Mouse (Mus musculus) heart, embryonic 16.5 days (tissue): ENCODE data around the gene Mybl2. TPM values are rescaled to one million over a fixed set of nuclear protein-coding genes. Genes with fewer than 3 reads are reported as not detected.
A peak's percentile ranks its signal among the peaks of the same experiment; 100 is the strongest.

Source experiments
- ATAC-seq: fragments of 200-750 bp; cut with Nextera tagmentation; replicated peaks from 2 replicates; pipeline ENCODE4 v1.8.0; 2017; ENCODE audit warnings: moderate number of reproducible peaks; ENCODE audit not compliant: insufficient read depth, low FRiP score; ENCODE audit errors: extremely low read depth
- H3K27ac ChIP-seq: fragments of 300-500 bp; sonication (generic); 2 replicates; pipeline ENCODE4 v1.5.1; 2014; ENCODE audit warnings: mild to moderate bottlenecking, low read length, control low read depth, moderate library complexity
- H3K27me3 ChIP-seq: fragments of 300-500 bp; sonication (generic); 2 replicates; pipeline ENCODE4 v1.6.1; 2014; ENCODE audit warnings: low read length, mixed read lengths; ENCODE audit not compliant: control insufficient read depth, insufficient read depth
- H3K36me3 ChIP-seq: fragments of 300-500 bp; sonication (generic); 2 replicates; pipeline ENCODE4 v1.6.1; 2014; ENCODE audit not compliant: control insufficient read depth, insufficient read depth
- H3K4me1 ChIP-seq: fragments of 300-500 bp; sonication (generic); 2 replicates; pipeline ENCODE4 v1.6.1; 2014; ENCODE audit warnings: low read length, mixed read lengths; ENCODE audit not compliant: control insufficient read depth, insufficient read depth
- H3K4me2 ChIP-seq: fragments of 300-500 bp; sonication (generic); 2 replicates; pipeline ENCODE4 v1.6.1; 2014; ENCODE audit warnings: low read depth, mild to moderate bottlenecking, control low read depth, low read length
- H3K4me3 ChIP-seq: fragments of 300-500 bp; sonication (generic); 2 replicates; pipeline ENCODE4 v1.5.1; 2014; ENCODE audit warnings: mild to moderate bottlenecking, control low read depth, low read length
- H3K9ac ChIP-seq: fragments of 300-500 bp; sonication (generic); 2 replicates; pipeline ENCODE4 v1.6.1; 2014; ENCODE audit warnings: low read length, control low read depth
- H3K9me3 ChIP-seq: fragments of 300-500 bp; sonication (generic); replicated peaks from 2 replicates; pipeline ENCODE4 v1.6.1; 2016; ENCODE audit warnings: low read length; ENCODE audit not compliant: control insufficient read depth
- WGBS: fragments of 180-500 bp; shearing (Covaris S2); extraction: QIAGEN DNeasy Blood & Tissue Kit; methylation state at CpG from one replicate; pipeline ENCODE4 v1.1.7; 2014; 5-methylcytosine and 5-hydroxymethylcytosine counted together
- polyA plus RNA-seq: library from polyadenylated mRNA; unstranded; fragments of >200 nt; fragmentation: Nextera tagmentation; extraction: Ambion mirVana; gene quantifications from 2 replicates; pipeline ENCODE4 v1.2.1, GENCODE M21; 2015

Mybl2 gene
- 16.0 and 16.3 TPM in 2 replicates for polyA plus RNA-seq

DNA sequence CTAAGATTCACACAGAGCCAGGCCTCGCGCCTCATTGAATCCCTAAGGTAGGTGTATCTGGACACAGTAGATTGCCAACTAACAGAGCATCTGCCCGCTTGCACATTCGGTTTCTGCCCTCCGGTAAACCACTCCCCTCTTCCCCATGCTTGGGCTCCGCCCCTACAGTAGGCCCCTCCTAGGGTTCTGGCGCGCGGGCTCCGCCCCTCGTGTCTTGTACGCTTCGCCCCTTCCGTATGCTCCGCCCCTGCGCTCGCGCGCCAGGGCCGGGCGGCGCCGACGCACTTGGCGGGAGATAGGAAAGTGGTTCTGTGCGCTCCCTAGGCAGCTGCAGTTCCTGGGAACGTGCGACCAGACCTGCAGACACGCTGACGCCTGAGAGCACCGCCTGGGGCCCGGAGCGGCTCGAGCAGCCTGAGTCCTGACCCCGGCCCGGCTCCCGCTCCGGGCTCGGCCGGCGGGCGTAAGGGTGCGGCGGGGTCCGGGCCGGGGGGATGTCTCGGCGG lies at the start of gene Mybl2:
Gene Mybl2, plus strand, starts transcription at position 353 of the 506 bp plus-strand sequence.
- Histone ChIP-seq H3K4me2 (peak within 1 kb of the TSS; percentile 100), H3K4me3 (peak within 1 kb of the TSS; percentile 80), H3K27ac (peak within 1 kb of the TSS; percentile 37; the same call in 1 of the 2 replicates), H3K36me3 (no peaks in the 10 kb centered on the region), H3K4me1 (peaks cover 21% of the 10 kb centered on the region), H3K9me3 (no peaks in the 10 kb centered on the region), H3K27me3 (no peaks in the 10 kb centered on the region), H3K9ac (peak within 1 kb of the TSS; percentile 79)
- ATAC-seq: peak; percentile 100
- under 1% methylated on average over 48 of the region's 48 CpGs for WGBS

DNA sequence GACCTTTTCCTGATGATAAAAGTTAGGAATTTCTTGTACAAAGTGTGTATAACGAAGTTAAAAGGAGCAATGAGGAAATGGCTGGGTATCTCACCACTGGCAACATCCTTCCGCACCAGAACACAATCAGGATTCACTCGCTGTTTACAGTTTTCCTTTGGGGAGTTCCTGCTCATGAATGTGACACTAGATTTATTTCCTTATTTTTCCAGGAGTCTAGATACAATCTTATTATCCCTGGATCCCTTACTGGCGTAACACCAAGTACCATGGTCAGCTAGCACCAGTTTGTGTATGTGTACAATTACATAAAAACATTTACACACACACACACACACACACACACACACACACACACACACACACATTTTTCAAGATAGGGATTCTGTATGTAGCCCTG lies 47.2 kb upstream of the Mybl2 start:
- WGBS: 66% methylated on average over 4 of the region's 4 CpGs

DNA sequence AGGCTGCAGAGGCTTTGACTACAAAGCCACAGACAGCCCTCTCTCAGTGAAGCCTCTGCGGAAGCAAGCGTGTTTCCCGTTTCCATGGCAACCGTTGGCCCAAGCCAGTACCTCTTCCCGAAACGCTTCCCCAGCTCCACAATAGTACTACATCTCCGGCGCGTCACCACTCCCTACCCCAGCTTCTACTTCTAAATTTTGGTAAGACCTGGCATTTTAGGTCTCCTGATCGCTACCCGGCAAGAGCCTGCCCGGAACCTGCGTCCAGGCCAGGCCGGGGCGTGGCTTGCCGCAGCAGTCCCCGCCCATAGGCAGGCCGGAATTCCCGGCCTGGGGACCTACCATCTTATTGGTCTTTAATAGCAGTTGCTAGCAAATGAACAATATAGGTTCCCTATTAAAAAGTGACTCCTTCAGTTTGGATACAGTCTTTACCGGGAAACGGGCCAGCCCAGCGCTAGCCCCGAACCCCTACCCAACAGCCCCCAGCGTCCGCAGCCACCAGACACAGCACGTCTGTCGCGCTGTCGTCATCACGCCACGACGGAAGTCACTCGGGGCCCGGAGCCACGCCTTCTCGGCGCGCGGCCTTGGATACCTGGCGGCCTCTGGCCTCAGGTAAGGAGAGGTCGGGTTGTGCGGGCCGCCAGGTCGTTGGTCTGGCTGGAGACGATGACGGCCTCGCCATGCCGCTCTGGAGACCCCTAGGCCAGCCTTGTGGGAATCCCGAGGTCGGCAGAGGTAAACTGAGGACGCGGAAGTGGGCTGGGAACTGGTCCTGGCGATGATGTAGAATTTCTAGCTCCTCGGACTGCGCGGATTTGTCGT lies 37.4 kb upstream of the Mybl2 start, which contains the start of gene Ift52:
Gene Ift52, plus strand, starts transcription at position 439 of the 828 bp plus-strand sequence.
- H3K4me2 ChIP-seq: peak within 1 kb of the TSS; percentile 83
- no peaks in the 10 kb centered on the region for H3K9me3 ChIP-seq
- no peaks in the 10 kb centered on the region for H3K27me3 ChIP-seq
- under 1% methylated on average over 57 of the region's 57 CpGs for WGBS
- peak within 1 kb of the TSS; percentile 96 for H3K4me3 ChIP-seq
- peak within 1 kb of the TSS; percentile 93 for H3K9ac ChIP-seq
- H3K36me3 ChIP-seq: no peaks in the 10 kb centered on the region
- peaks cover 8% of the 10 kb centered on the region for H3K4me1 ChIP-seq
- ATAC-seq: peak; percentile 95
- peak within 1 kb of the TSS; percentile 40 for H3K27ac ChIP-seq

More for the DNA sequence above, 47.2 kb upstream of the Mybl2 start:
- Histone ChIP-seq H3K27me3 (no peaks in the 10 kb centered on the region), H3K27ac (no peak overlapping the region), H3K36me3 (no peaks in the 10 kb centered on the region), H3K9ac (no peak overlapping the region), H3K4me3 (no peak overlapping the region), H3K9me3 (no peaks in the 10 kb centered on the region), H3K4me2 (no peak overlapping the region), H3K4me1 (no peaks in the 10 kb centered on the region)
- no peak for ATAC-seq

DNA sequence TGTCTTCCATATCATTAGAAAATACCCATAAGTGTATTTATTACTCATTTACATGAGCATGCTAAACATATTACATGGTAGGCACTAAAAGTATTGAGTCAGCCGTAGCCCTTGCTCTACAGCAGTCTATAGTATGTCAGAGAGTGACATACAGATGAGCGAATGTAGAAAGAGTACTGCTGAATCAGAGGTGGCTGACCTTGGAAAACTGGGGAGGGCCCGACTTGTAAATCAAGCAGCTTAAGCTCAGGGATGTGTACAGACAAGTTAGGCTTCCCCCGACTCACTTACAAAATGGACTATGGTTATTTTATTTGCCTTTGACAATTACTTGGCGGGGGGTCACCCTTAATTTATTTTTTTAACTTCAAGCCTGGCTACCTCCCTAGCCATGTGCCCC lies 23.2 kb upstream of the Mybl2 start:
- no peak for ATAC-seq

DNA sequence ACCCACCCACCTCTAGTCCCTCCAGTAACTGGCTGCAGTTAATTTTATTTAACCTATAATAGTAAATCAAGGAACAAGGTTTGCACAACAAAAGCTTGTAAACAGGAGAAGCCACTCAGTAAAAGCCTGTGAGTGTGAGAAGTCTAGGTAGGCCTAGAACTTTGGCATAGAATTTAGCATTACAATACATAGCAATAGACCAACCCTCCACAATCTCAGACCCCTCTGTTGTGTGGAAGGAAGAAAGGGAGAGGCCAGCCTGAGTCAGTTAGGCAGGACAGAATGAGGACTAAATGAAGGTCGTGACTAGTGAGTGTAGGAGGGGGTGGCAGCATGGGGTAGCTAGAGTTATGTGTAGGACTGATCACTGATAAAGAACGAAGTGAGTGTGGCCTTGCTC lies 22.7 kb upstream of the Mybl2 start:
- Histone ChIP-seq H3K27ac (no peak overlapping the region), H3K4me2 (no peak overlapping the region), H3K9ac (no peak overlapping the region), H3K9me3 (no peaks in the 10 kb centered on the region), H3K27me3 (no peaks in the 10 kb centered on the region), H3K4me3 (no peak overlapping the region), H3K36me3 (peaks cover 51% of the 10 kb centered on the region), H3K4me1 (peaks cover 3% of the 10 kb centered on the region)
- ATAC-seq: no peak
- 47% methylated on average over 2 of the region's 2 CpGs for WGBS

More for the DNA sequence above, 23.2 kb upstream of the Mybl2 start:
- no peak overlapping the region for H3K4me3 ChIP-seq
- no peaks in the 10 kb centered on the region for H3K4me1 ChIP-seq
- no peaks in the 10 kb centered on the region for H3K27me3 ChIP-seq
- H3K4me2 ChIP-seq: no peak overlapping the region
- no peaks in the 10 kb centered on the region for H3K9me3 ChIP-seq
- peaks cover 55% of the 10 kb centered on the region for H3K36me3 ChIP-seq
- H3K9ac ChIP-seq: no peak overlapping the region
- no peak overlapping the region for H3K27ac ChIP-seq
- WGBS: 88% methylated on average over 5 of the region's 5 CpGs

DNA sequence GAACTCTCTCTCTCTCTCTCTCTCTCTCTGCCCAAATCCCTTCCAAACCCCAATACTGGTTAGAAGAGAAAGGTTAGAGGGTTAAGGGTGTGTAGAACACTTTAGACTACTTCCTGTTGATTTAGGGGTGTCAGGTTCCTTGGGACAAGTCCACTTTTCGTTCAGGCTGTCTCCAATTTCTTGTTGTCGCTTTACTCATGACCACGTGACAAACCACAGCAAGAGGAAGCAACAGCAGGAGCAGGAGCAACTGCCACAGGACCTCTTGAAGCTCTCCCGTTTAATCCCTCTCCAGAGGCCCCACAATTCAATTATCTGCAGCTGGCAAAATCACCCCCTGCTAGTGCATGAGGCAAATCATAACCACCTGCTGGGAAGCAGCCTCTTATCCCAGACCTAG lies 21.9 kb upstream of the Mybl2 start:
- H3K36me3 ChIP-seq: peaks cover 52% of the 10 kb centered on the region
- 31% methylated on average over 4 of the region's 4 CpGs for WGBS
- no peak overlapping the region for H3K4me2 ChIP-seq
- peaks cover 9% of the 10 kb centered on the region for H3K4me1 ChIP-seq
- no peak overlapping the region for H3K9ac ChIP-seq
- H3K4me3 ChIP-seq: no peak overlapping the region
- ATAC-seq: no peak
- no peaks in the 10 kb centered on the region for H3K27me3 ChIP-seq
- H3K27ac ChIP-seq: no peak overlapping the region
- H3K9me3 ChIP-seq: no peaks in the 10 kb centered on the region

DNA sequence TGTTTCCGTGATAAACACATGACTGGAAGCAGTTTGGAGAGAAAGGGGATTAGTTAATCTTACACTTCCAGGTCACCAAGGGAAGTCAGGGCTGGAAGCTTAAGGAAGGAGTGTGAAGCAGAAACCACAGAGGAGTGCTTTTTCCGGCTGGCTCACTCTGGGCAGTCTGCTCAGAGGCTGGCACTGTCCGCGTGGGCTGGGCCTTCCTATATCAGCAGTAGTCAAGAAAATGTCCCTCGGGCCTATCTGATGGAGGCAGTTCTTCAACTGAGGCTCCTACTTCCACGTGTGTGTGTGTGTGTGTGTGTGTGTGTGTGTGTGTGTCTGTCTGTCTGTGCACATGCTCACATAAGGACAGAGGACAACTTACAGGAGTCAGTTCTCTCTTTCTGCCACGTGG lies 14.5 kb upstream of the Mybl2 start:
- Histone ChIP-seq H3K4me3 (no peak overlapping the region), H3K36me3 (peaks cover 47% of the 10 kb centered on the region)

DNA sequence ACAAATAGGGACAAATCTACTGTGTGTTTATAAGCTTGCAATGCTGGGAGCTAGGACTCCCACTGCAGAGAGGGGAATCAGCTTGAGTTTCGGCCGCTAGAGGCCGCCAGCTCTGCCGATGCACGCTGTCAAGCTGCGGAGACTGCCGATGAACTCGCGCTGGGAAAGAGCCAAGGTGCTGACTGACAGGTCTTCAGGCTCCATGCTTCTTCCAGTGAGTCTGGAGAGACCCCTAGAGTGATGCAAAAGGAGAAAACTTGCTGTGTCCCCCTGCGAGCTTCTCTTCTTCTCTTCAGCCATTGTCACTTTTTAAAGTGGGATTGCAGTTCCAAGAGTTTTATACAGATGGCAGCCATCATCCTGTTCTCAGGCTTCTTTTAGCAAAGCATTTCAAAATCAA lies 6.4 kb upstream of the Mybl2 start:
- H3K27ac ChIP-seq: no peak overlapping the region
- WGBS: 4% methylated on average over 10 of the region's 10 CpGs

More for the DNA sequence above, 14.5 kb upstream of the Mybl2 start:
- H3K27ac ChIP-seq: no peak overlapping the region
- H3K27me3 ChIP-seq: no peaks in the 10 kb centered on the region
- no peak overlapping the region for H3K4me2 ChIP-seq
- 75% methylated on average over 7 of the region's 7 CpGs for WGBS
- no peaks in the 10 kb centered on the region for H3K9me3 ChIP-seq
- H3K9ac ChIP-seq: no peak overlapping the region
- ATAC-seq: no peak
- H3K4me1 ChIP-seq: peaks cover 9% of the 10 kb centered on the region

DNA sequence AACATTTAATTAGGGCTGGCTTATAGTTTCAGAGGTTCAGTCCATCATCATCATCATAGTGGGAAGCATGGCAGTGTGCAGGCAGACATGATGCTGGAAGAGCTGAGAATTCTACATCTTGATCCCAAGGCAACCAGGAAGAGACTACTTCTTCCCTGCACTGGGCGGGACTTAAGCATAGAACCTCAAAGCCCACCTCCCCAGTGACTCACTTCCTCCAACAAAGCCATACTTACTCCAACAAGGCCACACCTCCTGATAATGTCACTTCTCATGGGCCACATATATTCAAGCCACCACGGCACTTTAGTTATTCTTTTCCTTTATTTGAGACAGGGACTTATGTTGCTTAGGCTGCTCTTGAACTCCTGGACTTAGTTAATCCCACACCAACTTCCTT lies 5.4 kb upstream of the Mybl2 start:
- 85% methylated on average over 2 of the region's 2 CpGs for WGBS
- H3K9ac ChIP-seq: no peak overlapping the region
- 0 out of 2 replicates have a peak, but pooled peaks cover 4% of the 10 kb centered on the region for H3K4me1 ChIP-seq
- H3K27ac ChIP-seq: no peak overlapping the region
- no peak overlapping the region for H3K4me2 ChIP-seq
- peaks cover 14% of the 10 kb centered on the region for H3K36me3 ChIP-seq
- no peaks in the 10 kb centered on the region for H3K9me3 ChIP-seq
- ATAC-seq: no peak
- H3K4me3 ChIP-seq: no peak overlapping the region
- no peaks in the 10 kb centered on the region for H3K27me3 ChIP-seq

More for the DNA sequence above, 6.4 kb upstream of the Mybl2 start:
- H3K4me3 ChIP-seq: peak overlapping the region; percentile 34
- H3K4me1 ChIP-seq: no peaks in the 10 kb centered on the region
- H3K4me2 ChIP-seq: peak overlapping the region; percentile 64
- no peaks in the 10 kb centered on the region for H3K27me3 ChIP-seq
- no peak overlapping the region for H3K9ac ChIP-seq
- H3K9me3 ChIP-seq: no peaks in the 10 kb centered on the region
- H3K36me3 ChIP-seq: peaks cover 22% of the 10 kb centered on the region
- ATAC-seq: peak; percentile 67
